Comparison of ENCODE assay signal across 7 mouse cellular contexts in genomic region chr1:86522286-86522871, GRCm38 (mm10). TPM values are rescaled to one million over a fixed set of nuclear protein-coding genes. Genes with fewer than 3 reads are reported as not detected.
DNase-seq lines count a peak whose midpoint lies in the region; ATAC-seq and TF ChIP-seq lines count a peak whose summit lies in the region.

No protein-coding gene starts in this region.

- no peak overlapping the region for H3K4me2 ChIP-seq in hindbrain, embryonic 12.5 days (replicated peaks)
- H3K4me2 ChIP-seq in liver, postnatal 0 days (ENCODE audit: low read depth, low read length) = no peak overlapping the region
- no peak overlapping the region for H3K4me2 ChIP-seq in stomach, embryonic 16.5 days (ENCODE audit: low read depth, low read length)

- peak overlapping the region; percentile 74 for H3K27ac ChIP-seq in forebrain, embryonic 10.5 days
- peak overlapping the region; percentile 73 for H3K27ac ChIP-seq in hindbrain, embryonic 12.5 days
- H3K27ac ChIP-seq in liver, postnatal 0 days (ENCODE audit: low read depth) = no peak overlapping the region
- peak overlapping the region; percentile 76 for H3K27ac ChIP-seq in stomach, embryonic 16.5 days (ENCODE audit: low read length)

- 71% methylated on average over 7 of the region's 7 CpGs for WGBS in forebrain, embryonic 10.5 days
- WGBS in hindbrain, embryonic 12.5 days = 44% methylated on average over 6 of the region's 7 CpGs
- WGBS in liver, postnatal 0 days (ENCODE audit: insufficient replicate concordance) = 64% methylated on average over 7 of the region's 7 CpGs
- WGBS in stomach, embryonic 16.5 days = 58% methylated on average over 7 of the region's 7 CpGs

- TF ChIP-seq CTCF in liver, postnatal 0 days (IDR thresholded peaks at IDR 0.05; ENCODE audit: low read depth) = no peak

- peaks cover 40% of the 10 kb centered on the region for H3K4me1 ChIP-seq in forebrain, embryonic 10.5 days
- peaks cover 20% of the 10 kb centered on the region for H3K4me1 ChIP-seq in hindbrain, embryonic 12.5 days
- peaks cover 18% of the 10 kb centered on the region for H3K4me1 ChIP-seq in liver, postnatal 0 days (ENCODE audit: insufficient read depth)
- peaks cover 24% of the 10 kb centered on the region for H3K4me1 ChIP-seq in stomach, embryonic 16.5 days (ENCODE audit: control insufficient read depth, insufficient read depth, low read length)

- no peak for ATAC-seq in hindbrain, embryonic 12.5 days (ENCODE audit: low FRiP score)
- no peak for ATAC-seq in liver, postnatal 0 days
- ATAC-seq in stomach, embryonic 16.5 days (ENCODE audit: insufficient read depth, low FRiP score) = no peak

- peaks cover under 1% of the 10 kb centered on the region for H3K36me3 ChIP-seq in forebrain, embryonic 10.5 days (replicated peaks)
- no peaks in the 10 kb centered on the region for H3K36me3 ChIP-seq in hindbrain, embryonic 12.5 days
- H3K36me3 ChIP-seq in liver, postnatal 0 days (replicated peaks; ENCODE audit: insufficient read depth, low read length) = no peaks in the 10 kb centered on the region
- H3K36me3 ChIP-seq in stomach, embryonic 16.5 days (ENCODE audit: control insufficient read depth, insufficient read depth, low read length) = no peaks in the 10 kb centered on the region

- peak overlapping the region; percentile 39 for H3K9ac ChIP-seq in hindbrain, embryonic 12.5 days
- H3K9ac ChIP-seq in liver, postnatal 0 days (replicated peaks) = no peak overlapping the region
- H3K9ac ChIP-seq in stomach, embryonic 16.5 days (ENCODE audit: low read length) = peak overlapping the region; percentile 52

- TF ChIP-seq EP300 in liver, postnatal 0 days (IDR thresholded peaks at IDR 0.05; ENCODE audit: low read depth) = no peak

- no peaks in the 10 kb centered on the region for H3K9me3 ChIP-seq in forebrain, embryonic 10.5 days
- H3K9me3 ChIP-seq in hindbrain, embryonic 12.5 days (replicated peaks) = no peaks in the 10 kb centered on the region
- H3K9me3 ChIP-seq in liver, postnatal 0 days (ENCODE audit: low read length) = no peaks in the 10 kb centered on the region
- no peaks in the 10 kb centered on the region for H3K9me3 ChIP-seq in stomach, embryonic 16.5 days (replicated peaks; ENCODE audit: control insufficient read depth, low read length)

- peaks cover 7% of the 10 kb centered on the region for H3K27me3 ChIP-seq in forebrain, embryonic 10.5 days (ENCODE audit: poor library complexity, severe bottlenecking)
- H3K27me3 ChIP-seq in hindbrain, embryonic 12.5 days = no peaks in the 10 kb centered on the region
- no peaks in the 10 kb centered on the region for H3K27me3 ChIP-seq in liver, postnatal 0 days (ENCODE audit: insufficient read depth, low read length)
- H3K27me3 ChIP-seq in stomach, embryonic 16.5 days (ENCODE audit: control insufficient read depth, insufficient read depth, low read length) = no peaks in the 10 kb centered on the region

- DNase-seq in 3T3-L1 (ENCODE audit: low read depth, low spot score) (peak; percentile 89), ES-CJ7 (ENCODE audit: low read depth, low spot score) (peak; percentile 45)
- DNase-seq in forebrain, embryonic 10.5 days (ENCODE audit: extremely low spot score, low spot score) = no peak
- DNase-seq in liver, postnatal 0 days = peak; percentile 69
- DNase-seq in layer of hippocampus, postnatal 25 days (ENCODE audit: extremely low spot score in 1 of 2, low spot score in 1 of 2) = no peak

- no peak overlapping the region for H3K4me3 ChIP-seq in forebrain, embryonic 10.5 days
- H3K4me3 ChIP-seq in hindbrain, embryonic 12.5 days = no peak overlapping the region
- no peak overlapping the region for H3K4me3 ChIP-seq in liver, postnatal 0 days (ENCODE audit: low read depth, low read length)
- no peak overlapping the region for H3K4me3 ChIP-seq in stomach, embryonic 16.5 days (replicated peaks; ENCODE audit: low read length)

RNA-seq across cellular contexts. Expression of gene Ptma, which starts 4.1 kb away (rescaled TPM):
- polyA plus RNA-seq in forebrain, embryonic 10.5 days (2016; fragmentation: Nextera tagmentation; extraction: Ambion mirVana) = 2,941 and 3,273 TPM in 2 replicates
- 2,735 and 2,863 TPM in 2 replicates for polyA plus RNA-seq in hindbrain, embryonic 12.5 days (2016; fragmentation: Nextera tagmentation; extraction: Ambion mirVana)
- 750 and 799 TPM in 2 replicates for polyA plus RNA-seq in liver, postnatal 0 days (2015; fragmentation: Nextera tagmentation; extraction: Ambion mirVana)
- polyA plus RNA-seq in stomach, embryonic 16.5 days (2015; fragmentation: Nextera tagmentation; extraction: Ambion mirVana) = 1,914 and 2,170 TPM in 2 replicates
- total RNA-seq in layer of hippocampus, postnatal 25 days (2021) = 100 to 1,000 TPM; 508 to 527 TPM

Comparison
In these comparisons a context has a peak if more than half of its experiments do, and no peak if none do; other contexts are left out.
1. DNase-seq: peak in 3T3-L1 (single experiment), ES-CJ7 (single experiment) and liver, postnatal 0 days (single experiment); none in forebrain, embryonic 10.5 days (single experiment) and layer of hippocampus, postnatal 25 days (0 of 2).